Mouse (Mus musculus) v-Abl transformed pro-B cells (cell line): Measurements from ENCODE around the gene Cox17.

Experiments used
- in situ Hi-C, 2 experiments: fragments of 400-800 bp; cut with MboI; formaldehyde crosslinking; loops; one replicate each; pipeline ENCODE4 v1.15.1; 2025; ENCODE audit not compliant: unreplicated experiment in 2 of 2

Cox17 gene

DNA sequence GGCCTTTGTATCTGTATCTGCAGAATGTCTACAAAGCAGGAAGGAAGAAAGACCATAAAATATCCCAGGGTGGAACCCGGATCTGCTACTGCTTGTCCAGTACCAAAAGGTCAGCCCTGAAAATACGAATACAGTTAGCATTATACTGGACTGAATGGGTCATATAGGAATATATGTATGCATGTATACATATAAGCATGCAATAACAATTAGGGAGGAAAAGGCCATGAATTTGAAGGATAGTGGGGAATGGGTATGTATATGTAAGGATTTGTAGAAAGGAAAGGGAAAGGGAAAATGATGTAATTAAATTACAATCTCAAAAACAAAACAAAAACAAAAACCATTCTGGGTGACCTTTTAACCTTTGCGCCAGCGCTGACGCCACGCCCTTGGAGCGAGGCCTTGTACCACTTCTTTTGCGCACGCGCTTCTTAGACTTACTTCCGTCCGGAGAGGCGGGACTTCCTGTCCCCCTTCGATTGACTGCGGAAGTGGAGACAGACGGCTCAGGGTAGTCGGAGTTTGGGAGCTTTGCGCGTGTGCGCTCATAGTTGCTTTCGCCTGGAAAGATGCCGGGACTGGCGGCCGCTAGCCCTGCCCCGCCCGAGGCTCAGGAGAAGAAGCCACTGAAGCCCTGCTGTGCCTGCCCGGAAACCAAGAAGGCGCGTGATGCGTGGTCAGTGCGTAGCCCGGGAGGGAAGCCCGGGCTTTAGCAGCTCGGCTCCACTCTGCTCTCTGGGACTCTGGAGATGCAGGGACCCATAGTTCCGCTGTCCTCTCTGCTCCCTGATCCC is at the start of gene Cox17, which contains the start of gene Gm21987:
Cox17 (plus strand) TSS at position 463 of the 797 bp plus-strand sequence.
Gm21987 (plus strand) TSS at position 512 of the 797 bp plus-strand sequence.
- in situ Hi-C loops = loop anchor here (5.0 to 25.0 kb wide), 8 partner anchors 136 to 716 kb away; partner anchors contain the start of gene Upk1b (in 1 of the 2)

DNA sequence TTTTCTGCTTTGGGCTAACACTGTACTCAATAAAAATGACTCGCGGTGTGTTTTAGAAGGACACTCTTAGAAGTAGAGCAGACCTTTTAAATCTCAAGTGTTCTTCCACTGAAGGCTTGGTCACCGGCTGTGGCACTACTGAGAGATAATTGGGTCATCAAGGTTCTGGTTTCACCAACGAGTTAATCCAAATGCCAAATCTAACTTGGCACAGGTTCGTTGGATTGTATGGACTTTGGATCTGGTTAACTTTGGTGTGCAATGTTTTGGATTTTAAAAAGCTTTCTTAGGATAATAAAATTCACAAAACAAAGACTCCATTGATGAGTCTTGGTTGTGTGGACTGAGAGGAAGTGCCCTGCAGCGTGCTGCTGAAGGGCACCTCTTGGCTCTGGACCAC is 48.4 kb upstream of the Cox17 start:
- in situ Hi-C loops = no loop called here

DNA sequence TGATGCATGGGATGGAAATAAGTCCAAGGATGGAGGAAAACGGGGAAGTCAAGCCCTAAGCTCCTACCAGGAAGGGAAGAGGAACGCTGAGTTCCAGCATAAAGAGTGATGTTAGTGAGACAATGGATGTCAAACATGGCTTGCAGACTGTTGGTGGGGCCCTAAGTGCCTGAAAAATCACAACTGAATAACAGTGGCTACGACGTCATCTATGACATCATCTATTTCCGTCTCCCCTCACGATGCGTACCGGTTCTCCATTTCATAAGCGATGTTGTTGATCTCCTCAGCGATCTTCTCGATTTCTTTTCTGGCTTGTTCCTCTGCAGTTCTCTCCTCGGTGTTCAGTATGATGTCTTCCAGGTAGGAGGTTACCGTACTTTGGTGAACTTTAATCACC is 44.4 kb upstream of the Cox17 start:
- in situ Hi-C loops = no loop called here

GRCm38 (mm10) chr16:38304460-38305194 is 42.2 kb upstream of the Cox17 start:
- in situ Hi-C loops = no loop called here

DNA sequence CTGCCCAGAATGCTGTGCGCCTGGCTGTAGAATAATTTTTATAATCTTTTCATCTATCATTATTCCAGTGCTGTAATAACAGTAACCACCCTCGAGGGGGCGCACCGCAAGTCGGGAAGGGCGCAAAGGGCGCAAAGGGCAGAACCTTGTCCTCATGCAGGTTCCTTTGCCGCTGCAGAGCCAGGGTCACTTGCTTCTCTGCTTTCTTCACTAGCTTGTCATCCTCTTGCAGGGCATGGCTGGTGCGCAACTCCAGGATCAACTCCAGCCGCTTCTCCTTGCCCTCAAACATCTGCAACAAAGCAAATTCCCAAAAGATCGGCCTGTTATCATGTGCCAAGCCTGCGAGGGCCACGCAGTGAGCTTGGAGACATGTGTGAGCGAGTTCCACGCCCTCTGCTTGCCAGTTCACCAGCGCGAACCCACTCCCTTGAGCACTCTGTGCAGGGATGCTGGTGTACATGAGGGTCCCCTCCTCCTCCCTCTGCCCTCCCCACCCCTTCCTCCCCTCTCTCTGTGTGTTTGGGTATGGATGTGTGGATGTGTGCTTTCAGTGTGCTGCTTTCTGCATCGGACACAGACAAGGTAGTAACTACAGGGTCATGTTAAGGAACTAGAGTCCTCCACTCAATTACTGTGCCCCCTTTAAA is 40.1 kb upstream of the Cox17 start:
- in situ Hi-C loops = no loop called here

DNA sequence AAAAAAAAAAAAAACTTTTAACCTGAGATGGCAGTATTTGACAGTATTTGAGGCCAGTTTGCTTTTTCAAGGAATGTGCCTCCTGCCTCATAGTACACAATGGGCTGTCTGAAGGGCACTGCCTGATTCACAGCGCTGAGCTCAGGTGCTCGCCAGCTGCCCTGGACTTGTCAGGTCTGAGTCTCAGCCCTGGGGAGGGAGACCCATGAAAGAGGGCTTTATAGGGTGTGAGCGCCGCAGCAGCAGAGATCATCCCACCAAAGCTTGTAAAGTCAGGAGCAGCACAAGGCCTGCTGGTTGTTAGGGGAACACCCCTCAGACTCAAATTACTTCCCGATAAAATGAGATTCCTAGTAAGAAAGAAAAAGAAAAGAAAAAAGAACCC is 39.6 kb upstream of the Cox17 start:
- in situ Hi-C loops = no loop called here

GRCm38 (mm10) chr16:38307651-38308050 is 39.1 kb upstream of the Cox17 start:
- in situ Hi-C loops = no loop called here

GRCm38 (mm10) chr16:38308195-38308594 is 38.6 kb upstream of the Cox17 start:
- in situ Hi-C loops = no loop called here

- in situ Hi-C loops = no loop called here
These were observed 28.3 kb upstream of the Cox17 start for GRCm38 (mm10) chr16:38318492-38318891.

GRCm38 (mm10) chr16:38319087-38319486 is 27.7 kb upstream of the Cox17 start:
- in situ Hi-C loops = no loop called here

DNA sequence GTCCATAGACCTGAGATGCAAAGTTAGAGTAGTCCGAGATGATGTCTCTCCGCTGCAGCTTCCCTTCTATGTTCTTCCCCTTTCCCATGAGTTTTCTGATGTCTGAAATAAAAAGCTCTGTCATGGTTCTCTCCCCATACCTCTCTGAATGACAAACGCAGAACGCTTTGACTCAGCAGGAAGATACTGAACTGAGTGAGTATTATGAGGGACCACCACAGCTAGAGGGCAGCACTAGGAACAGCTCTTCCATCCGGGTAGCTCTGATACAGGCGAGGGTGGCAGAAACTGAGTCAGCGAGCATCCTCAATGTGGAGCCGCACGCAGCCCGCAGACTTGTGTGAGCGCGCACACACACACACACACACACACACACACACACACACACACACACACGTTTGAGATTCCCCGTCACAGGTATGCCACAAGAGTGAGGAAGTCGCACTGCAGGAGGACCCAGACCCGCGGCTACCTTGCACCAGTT is 25.3 kb upstream of the Cox17 start:
- in situ Hi-C loops = no loop called here

GRCm38 (mm10) chr16:38324311-38324710 is 22.5 kb upstream of the Cox17 start:
- in situ Hi-C loops = no loop called here

DNA sequence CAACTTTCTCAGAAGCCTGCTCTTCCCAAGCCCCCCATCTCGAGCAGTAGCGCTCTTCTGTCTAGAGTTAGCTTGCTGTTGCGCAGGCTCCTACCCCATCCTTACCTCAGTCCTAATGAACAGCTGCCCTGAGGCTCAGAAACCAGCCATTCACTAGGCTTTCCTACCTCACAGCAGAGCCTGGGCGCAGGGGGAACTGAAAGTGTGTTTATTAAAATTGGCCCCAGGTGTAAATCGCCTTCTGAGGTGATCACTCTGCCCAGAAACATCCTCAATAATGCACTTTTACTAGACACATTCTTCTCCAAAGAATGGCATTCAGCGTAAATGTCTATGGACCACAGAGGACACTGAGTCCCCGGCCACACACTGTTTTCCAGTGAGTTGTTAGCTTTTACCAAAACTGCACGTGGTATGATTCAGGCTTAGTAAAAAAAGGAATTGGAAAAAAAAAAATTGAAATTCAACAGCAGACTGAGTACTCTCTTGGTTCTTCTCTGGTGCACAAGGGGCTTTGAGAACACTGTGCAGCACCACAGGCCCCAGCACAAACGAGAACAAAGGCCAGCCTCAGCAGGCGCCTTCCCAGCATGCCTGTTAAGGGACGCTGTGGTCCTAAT is 19.9 kb upstream of the Cox17 start:
- in situ Hi-C loops = loop anchor here in 1 of 2 experiments (25.0 kb wide), 1 partner anchor 735 kb away; no protein-coding TSS in a partner anchor

DNA sequence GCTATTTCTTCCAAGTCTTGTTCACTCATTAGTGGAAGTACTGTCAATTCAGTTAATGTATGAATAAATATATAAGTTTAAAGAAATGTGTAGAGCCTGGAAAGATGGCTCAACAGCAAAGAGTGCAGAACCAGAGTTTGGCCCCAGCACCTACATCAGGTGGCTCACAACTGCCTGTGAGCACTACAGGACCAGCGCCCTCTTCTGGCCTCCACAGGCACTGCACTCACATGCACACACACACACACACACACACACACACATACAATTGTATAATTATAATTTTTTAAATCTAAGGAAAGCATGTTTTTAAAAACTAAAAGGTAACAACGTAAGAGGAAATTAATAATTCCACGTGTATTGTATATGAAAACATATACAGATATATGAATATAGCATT is 17.5 kb upstream of the Cox17 start:
- in situ Hi-C loops = loop anchor here in 1 of 2 experiments (25.0 kb wide), 1 partner anchor 733 kb away; no protein-coding TSS in a partner anchor

DNA sequence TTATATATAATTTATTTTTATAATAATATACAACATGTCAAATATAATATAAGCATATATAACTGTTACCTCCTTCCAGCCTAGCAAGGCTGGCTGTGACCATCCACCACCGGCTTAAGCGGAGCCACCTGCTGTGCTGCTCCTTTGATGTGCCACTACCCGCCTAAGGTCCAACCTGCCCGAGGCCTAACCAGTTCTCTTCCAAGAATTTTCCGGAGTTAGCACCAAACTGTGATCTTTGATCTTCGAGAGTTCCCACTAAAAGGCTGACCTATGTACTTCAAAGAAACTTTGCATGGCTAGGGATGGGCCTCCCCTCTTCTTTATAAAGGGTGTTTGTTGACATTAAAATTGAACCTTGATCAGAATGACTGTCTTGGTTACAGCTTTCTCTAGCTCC is 12.4 kb upstream of the Cox17 start:
- in situ Hi-C loops = loop anchor here (10.0 to 25.0 kb wide), 2 partner anchors 650 to 728 kb away; no protein-coding TSS in a partner anchor

GRCm38 (mm10) chr16:38338077-38338476 is 8.7 kb upstream of the Cox17 start:
- in situ Hi-C loops = loop anchor here (10.0 to 25.0 kb wide), 2 partner anchors 653 to 724 kb away; no protein-coding TSS in a partner anchor

DNA sequence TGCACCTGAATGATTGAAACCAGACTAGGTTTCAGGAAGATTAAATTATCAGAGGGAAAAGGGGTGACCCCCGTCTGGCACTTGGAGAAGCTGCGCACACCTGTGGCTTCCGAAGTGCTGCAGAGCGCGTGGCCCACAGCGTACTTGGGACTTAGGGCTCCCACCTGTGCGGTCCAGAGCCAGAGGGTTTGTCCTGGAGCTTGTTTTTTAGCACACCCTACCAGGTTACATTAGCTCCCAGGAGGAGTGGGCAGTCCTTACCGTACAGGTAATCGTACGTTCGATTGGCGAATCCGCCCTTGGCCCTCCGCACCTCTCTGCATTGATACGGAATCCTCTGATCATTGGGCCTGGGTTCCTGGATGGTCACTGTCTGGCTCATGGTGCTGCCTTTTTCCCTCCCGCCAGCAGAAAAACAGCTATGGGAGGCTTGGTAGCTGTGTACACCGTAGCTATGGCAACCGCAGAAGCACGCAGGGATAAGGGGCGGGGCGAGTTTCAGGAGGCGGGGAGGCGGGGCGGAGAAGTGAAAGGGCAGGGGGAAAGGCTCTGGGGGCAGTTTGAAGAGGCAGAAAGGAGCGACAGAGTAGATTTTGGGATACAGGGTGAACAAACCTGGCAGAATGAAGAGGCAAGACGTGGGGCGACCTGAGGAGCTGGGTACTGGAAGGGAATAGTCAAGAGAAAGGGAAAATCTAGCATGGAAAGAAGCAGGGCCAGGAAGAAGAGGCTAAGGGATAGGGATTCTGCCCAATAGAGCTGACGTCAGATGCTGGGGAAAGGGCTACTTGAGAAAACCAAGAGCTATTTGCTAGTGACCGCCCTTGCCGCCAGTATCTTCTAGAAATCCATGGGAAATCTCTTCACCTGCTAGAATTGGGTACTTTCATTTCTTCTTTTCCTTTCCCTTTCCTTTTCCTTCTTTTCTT is 5.1 kb upstream of the Cox17 start, which contains the start of gene Maats1:
Maats1 (minus strand) TSS at position 748 of the 929 bp plus-strand sequence.
- in situ Hi-C loops = loop anchor here (10.0 to 25.0 kb wide), 6 partner anchors 383 to 721 kb away; partner anchors contain the start of gene Upk1b (in 1 of the 2)

- in situ Hi-C loops = loop anchor here (5.0 to 25.0 kb wide), 8 partner anchors 137 to 717 kb away; partner anchors contain the start of gene Upk1b (in 1 of the 2)
These were observed 1.7 kb upstream of the Cox17 start for GRCm38 (mm10) chr16:38344941-38345725.
